Mouse (Mus musculus) left cerebral cortex, postnatal 4 days (tissue): ENCODE results near the gene Tac2. TPM values are rescaled to one million over a fixed set of nuclear protein-coding genes. Genes with fewer than 3 reads are reported as not detected.

ENCODE experiments used
- DNase-seq: peaks from one replicate; pipeline ENCODE4 v3.0.0-alpha.2; 2022
- intact Hi-C: fragments of 180-260 bp; cut with DNase I; formaldehyde crosslinking; loops from one replicate; pipeline ENCODE4 v1.15.1; 2025
- total RNA-seq, 2 experiments: library from RNA; stranded (reverse); gene quantifications; 2 replicates each; pipeline ENCODE4 v1.2.3; 2021

The Tac2 gene
- total RNA-seq, 2 experiments from 2014 or later, result 2.8 to 4.3 TPM

DNA sequence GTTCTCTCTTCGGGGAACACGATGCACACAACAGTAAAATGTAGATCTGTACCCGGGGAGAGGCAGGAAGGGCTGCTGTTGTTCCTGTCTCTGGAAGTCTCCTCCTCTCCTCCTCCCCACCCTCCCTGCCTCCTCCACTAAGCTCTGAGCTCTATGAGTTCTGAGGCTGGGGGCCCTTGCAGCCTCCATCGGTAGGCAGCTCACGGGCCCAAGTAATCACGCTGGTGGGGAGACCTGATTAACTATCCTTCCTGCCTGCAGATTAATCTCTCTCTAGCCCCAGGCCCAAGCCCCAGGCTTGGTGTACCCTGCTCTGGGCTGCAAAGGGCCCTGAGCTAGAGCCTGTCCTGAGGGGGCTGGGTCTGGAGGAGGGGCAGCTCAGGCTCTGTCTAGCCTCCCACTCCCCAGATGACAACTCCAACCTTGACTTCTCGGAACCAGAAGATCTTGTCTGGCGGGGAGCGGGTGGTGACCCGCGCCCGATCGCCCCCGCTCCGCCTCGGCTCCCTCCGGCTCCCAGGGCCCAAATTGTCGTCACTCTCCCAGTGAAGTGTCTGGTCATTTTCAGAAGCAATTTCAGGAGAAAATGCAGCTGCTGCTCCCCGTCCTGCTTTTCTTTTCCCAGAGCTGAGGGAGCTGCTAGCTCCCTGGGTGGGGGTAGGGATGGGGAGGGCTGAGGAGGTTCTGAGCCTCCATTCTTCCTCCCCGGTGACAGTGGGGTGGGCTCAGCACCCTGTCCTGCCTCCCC is 2.4 kb upstream of the Tac2 start:
- intact Hi-C loops, result no loop called here
- no peak for DNase-seq

DNA sequence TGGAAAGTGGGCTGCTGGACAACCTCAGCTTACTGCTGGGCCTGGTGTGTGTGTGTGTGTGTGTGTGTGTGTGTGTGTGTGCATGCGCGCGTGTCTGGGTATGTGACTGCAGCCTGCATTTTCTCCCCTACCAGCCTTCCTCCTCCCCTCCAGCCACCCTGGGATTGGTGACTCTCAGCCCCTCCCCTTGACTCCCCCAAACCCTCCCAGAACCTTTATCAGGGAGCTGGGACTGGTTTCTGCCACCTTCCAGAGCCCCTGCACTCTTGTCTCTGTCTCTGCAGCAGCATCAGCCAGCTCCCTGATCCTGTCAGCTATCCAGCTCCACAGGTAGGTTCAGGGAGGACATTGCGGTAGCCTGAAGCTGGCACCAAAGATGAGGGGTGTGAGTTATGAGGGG is 858 bp downstream of the Tac2 start:
- intact Hi-C loops, result no loop called here
- no peak for DNase-seq

DNA sequence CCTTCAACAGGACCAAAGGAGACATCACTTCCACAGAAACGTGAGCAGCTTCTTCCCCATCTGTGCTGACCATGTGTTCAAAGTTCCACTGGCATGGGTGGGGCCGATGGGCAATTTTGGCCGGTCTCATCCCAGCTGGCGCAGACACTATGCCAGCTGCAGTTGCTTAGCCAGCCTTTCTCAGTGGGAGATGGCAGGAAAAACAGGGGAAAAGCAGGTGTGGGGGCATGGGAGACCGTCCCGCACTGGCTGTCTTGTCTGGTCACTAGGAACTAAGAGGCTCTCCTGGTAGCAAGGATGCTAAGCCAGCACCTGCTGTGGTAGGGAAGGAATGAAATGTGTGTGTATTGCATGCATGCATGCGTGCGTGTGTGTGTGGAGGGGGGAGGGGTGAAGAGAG is 4.2 kb downstream of the Tac2 start:
- peak; percentile 79 for DNase-seq
- intact Hi-C loops, result no loop called here

DNA sequence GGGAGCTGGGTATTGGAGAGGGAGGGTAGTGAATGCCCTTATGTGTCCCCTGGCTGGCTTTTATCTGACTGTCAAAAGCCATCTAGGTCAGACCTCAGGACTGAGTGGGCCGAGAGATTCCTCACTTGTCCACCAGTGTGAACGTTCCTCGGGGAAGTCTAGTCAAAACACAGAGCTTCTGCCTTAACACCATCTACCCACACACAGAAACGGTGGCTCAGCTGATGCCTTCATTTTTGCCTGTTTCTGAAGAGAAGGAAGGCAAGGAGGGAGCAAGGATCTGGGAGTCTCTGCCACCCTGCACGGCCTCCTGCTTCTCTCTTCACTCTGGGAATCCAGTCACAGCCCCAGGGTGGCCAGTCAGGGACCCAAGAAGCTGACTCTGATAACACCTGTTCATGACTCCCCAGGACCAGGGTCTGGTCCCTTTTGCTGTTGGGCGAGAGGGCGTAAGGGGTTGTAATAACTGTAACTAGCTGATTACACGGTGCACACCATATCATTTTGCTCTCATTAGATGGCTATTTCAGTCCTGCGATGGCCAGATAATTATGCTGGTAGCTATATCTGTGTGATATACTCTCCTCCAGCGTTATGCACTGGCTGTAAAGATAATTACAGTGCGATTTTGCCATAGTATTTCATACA is 6.1 kb downstream of the Tac2 start:
- intact Hi-C loops, result no loop called here

DNA sequence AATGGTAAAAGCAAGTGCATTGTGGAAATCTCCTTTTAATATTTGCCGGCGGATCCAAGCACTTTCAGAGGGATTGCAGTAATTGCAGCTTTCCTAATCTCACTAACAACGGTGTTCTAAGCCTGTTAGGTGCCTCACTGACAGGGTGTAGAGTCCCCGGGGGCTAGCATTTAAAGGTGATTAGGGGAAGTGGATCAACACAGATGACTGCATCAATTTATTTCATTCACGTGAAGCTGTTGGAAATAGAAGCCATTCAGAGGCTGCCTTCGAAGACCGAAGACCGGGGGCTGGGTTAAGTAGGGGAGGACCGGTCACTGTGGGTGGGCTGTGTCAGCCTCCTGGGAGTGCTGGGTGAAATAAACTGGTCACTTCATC is 6.6 kb downstream of the Tac2 start:
- DNase-seq, result no peak
- intact Hi-C loops, result no loop called here

More for the DNA sequence above, 6.1 kb downstream of the Tac2 start:
- DNase-seq, result no peak

DNA sequence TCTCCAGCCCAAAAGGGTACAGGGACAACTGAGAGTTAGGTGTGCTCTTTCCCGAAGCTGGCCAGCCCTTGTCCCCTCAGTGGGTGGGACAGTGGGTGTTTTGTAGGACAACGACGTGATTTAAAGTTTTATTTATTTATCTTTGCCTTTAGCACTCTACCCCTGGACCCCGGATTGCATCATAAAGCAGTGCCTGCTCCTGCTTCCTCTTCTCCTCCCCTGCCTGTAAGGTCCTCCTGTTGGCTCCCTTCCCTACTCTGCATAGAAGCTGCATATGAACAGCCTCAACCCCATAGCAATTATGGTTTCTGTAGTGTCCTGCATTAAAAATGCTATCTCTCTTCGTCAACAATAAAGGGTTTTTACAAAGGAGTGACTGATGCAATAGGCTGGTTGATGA is 7.1 kb downstream of the Tac2 start:
- intact Hi-C loops, result no loop called here
- no peak for DNase-seq

DNA sequence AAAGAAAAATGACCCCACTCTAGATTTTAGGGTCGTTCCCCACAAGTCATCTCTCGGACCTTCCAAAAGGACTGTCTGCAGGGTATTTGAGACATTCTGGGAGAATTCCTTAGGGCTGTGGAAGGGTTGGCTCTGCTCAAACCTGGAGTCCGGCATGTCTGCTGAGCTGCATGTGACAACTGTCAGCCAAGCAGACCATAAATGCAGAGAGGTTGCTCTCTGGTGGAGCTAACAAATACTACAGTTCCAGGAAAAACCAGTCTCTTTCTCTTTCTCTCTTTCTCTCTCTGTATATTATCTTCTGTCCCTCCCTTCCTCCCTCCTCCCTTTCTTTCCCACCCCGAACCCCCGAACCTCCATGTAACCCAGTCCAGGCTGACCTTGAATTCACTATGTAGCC is 10.2 kb downstream of the Tac2 start:
- DNase-seq, result peak; percentile 31

DNA sequence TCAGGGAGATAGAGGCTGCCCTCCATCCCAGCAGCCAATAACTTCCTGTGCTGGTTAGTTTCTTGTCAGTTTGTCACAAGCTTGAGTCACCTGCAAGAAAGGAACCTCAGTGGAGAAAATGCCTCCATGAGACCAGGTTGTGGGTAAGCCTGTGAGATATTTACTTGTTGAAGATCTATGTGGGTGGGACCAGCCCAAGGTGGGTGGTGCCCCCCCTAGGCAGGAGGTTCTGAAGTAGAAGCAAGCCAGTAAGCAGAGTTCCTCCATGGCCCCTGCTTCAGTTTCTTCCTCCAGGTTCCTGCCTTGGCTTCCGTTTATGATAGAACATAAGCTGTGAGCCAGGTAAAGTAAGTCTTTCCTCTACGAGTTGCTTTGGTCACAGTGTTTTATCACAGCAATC is 12.0 kb downstream of the Tac2 start:
- intact Hi-C loops, result loop anchor here (5.0 kb wide), 3 partner anchors 44 to 201 kb away; no protein-coding TSS in a partner anchor
- DNase-seq, result no peak

More for the DNA sequence above, 10.2 kb downstream of the Tac2 start:
- intact Hi-C loops, result no loop called here

DNA sequence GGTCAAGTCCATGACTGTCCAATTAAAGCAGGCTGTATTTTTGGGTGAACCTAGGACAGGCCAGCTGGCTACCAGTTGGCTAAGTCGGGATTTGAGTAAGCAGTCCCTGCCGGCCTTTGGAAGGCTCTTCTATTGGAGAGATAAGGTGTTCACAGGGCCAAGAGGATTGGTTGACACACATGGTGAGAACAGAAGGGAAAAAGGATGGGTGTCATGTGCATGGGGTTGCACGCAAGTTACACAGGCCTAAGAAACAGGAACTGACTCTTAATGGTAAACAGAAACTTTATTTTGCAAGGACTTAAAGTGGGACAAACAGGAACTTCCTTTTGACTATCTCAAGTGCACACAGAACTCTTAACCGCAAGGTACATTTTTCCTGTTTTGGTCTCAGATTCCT is 12.6 kb downstream of the Tac2 start:
- intact Hi-C loops, result loop anchor here (5.0 kb wide), 3 partner anchors 45 to 200 kb away; no protein-coding TSS in a partner anchor
- DNase-seq, result no peak

DNA sequence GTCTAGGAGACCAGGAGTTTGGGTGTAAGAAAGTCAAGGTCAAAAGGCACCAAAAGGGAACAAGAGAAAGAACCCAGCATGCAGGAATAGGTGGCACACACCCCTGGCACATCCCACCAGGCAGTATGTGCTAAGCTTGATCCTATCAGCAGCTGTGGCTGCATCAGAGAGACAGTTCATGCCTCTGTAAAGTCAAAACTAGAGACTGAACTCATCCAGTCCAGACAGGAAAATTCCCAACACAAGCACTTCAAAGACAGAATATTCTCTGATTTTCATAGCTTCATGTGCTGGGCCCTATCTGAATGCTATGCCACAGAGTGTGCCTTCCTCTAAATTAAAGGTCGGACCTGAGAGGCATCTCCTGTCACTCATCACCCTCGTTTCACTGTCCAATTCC is 13.3 kb downstream of the Tac2 start:
- DNase-seq, result no peak
- intact Hi-C loops, result loop anchor here (5.0 kb wide), 3 partner anchors 45 to 200 kb away; no protein-coding TSS in a partner anchor

DNA sequence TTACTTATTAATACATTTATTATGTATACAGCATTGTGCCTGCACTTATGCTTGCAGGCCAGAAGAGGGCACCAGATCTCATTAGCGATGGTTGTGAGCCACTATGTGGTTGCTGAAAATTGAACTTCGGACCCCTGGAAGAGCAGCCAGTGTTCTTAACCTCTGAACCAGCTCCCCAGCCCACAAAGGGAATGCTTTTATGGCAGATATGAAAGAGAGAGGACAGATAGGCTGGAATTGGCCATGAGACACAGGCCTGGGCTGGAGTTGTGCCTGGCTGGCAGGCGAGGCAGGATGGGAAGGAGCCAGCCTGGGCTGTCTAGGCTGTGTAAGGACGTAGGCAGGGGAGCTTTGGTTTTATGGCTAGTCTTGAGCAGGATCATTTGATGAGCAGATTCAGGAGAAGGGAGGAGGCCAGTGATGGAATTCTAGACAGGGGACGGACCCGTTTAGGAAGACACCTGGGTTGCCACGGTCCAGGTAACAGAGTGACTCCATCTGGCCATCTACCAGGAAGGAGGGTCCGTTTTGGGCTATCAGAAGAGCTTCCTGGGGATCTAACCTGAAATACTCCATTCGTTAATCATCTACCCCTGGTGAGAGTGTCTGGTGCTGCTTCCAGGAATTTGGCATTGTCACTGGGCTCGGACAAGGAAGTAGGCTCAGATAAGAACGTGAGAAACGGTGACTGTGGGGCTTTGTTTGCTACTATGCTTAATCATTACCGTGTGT is 14.0 kb downstream of the Tac2 start:
- intact Hi-C loops, result loop anchor here (5.0 kb wide), 3 partner anchors 46 to 199 kb away; no protein-coding TSS in a partner anchor
- DNase-seq, result peak; percentile 25

DNA sequence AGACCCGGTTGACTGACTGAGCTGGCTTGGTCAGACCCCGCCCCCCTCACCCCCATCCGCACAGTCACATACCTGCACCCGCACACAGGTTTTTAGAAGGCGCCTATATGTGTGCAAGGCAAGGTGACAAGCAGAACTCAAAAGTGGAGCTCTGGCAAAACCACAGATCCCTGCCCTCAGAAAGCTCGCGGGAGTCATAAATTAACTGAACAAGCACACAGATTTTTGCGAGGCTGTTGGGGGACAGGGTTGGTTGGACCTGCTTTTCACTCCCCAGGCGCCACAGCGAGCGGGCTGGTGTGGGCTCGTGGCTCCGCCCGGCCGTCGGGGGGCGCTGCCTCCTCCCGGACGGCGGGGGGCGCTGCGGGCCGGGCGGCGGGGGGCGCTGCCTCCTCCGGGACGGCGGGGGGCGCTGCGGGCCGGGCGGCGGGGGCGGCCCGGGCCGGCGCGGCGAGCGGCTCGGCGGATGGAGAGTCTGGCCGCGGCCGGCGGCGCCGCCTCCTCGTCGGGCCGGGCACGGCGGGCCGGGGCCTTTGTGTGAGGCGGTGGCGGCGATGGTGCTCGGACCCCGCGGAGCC is 14.9 kb downstream of the Tac2 start, which contains the start of gene Zbtb39:
Gene Zbtb39, plus strand, starts transcription at position 456 of the 578 bp plus-strand sequence.
- intact Hi-C loops, result loop anchor here (5.0 kb wide), 3 partner anchors 47 to 198 kb away; no protein-coding TSS in a partner anchor
- DNase-seq, result peak; percentile 76

DNA sequence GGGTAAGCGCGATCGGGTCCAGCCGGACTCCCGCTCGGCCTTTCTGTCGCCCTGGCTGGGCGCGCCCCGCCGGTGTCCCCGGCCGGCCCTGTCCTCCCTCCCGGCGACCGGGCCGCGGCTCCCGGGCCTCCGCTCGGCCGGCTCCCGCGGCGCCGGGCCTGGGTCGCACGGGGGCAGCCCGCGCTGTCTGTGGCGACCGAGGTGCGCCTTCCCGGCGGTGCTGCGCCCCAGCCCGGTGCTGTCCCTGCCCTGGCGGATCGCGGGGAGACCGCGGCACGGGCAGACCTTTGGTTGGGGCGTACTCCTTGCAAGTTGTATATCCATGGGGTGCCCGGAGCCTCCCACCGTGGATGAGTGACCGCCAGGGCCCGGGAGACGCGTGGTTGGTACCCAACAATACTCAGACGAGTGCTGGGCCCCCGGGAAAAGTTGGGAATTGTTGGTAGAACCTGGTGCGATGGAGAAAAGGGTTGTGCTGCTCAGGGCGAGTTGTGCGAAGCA is 15.4 kb downstream of the Tac2 start:
- intact Hi-C loops, result loop anchor here (5.0 kb wide), 3 partner anchors 47 to 198 kb away; no protein-coding TSS in a partner anchor
- peak; percentile 44 for DNase-seq

DNA sequence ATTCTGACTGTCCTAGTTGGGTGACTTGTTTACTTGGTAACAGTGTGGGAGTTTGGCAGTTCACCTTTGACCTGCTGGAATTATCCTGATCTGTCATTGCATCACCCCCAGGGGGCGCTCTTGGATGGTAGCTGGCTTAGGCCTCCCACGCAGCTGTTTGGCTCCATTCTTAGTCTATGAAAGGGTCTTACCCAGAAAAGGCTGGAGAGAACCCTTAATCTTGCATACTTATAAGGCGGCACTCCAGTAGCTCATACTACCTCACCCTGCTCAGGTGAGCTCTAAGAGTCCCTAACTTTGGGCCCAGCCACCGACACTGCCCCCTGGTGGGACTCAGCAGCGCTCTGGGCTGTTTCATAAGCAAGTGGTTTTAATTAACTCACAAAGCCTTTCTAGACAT is 20.4 kb downstream of the Tac2 start:
- DNase-seq, result peak; percentile 50

DNA sequence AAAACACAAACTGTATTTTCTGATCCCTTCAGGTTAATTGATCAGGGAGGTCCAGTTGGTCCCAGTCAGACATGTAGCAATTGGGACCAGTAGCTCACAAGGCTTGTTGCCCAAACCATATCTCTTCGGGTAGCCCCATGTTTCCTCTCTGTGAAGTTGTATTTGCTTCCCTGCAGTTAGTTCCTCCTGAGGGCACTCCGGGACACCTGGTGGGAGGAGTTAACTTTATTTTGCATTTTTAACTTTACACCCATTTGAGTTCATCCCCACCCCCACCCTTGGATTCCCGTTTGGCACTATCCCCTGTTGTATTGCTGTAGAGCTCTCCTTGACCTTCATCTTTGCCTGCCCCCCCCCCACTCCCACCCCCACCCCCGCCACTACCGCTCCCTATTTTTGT is 21.6 kb downstream of the Tac2 start:
- intact Hi-C loops, result no loop called here
- no peak for DNase-seq

More for the DNA sequence above, 20.4 kb downstream of the Tac2 start:
- intact Hi-C loops, result no loop called here

DNA sequence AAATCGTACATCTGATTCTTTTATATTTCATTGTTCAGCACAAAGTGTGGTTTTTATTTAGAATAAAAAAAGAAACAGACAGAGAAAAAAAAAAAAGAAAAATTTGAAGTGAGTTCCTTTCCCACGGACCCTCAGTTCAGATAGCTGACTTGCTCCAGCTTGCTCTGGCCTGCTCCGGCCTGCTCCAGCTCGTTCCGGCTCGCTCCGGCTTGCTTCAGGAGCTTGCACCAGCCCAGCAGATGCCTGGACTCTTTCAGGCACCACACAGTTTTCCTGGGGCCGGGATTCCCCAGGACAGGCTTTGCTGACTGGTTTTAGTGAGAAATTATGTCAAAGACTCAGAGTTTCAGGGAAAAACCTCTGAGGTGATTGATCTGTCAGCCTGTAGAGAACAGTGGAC is 23.0 kb downstream of the Tac2 start:
- no peak for DNase-seq
- intact Hi-C loops, result no loop called here

DNA sequence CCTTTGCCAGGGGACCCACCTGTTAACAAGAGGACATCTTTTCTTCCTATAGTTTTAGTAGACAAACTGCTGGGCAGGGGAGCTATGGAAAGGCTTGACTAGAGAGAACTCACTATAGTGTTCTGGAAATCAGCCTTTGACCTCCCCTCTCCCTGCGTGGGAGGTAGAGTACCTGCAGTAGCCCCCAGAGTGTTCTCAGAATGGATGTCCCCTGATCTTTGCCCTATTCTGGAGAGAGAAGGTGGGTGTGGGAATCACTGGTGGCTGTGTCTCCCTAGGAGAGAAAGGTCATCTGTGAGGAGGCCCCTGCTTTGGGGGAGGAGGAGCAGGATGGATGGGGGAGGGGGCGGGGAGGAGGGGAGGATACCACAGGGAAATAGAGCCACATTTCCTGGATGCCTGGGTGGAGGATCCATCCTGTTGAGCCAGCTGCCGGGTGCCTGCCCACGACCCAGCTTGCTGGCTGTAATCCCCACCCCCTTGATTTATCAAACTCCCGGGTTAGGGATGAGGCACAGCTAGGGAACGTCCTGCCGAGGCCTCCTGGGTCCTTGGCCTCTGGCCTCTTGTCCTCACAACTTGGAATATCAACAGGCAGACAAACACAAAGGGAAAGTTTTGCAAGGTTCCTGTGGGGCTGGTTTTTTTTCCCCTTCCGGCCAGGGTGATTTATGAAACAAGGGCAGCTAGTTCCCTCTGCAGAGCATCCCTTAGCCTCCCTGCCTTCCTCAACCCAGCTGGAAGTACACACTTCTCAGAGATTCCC is 24.8 kb downstream of the Tac2 start:
- no peak for DNase-seq
- intact Hi-C loops, result no loop called here

DNA sequence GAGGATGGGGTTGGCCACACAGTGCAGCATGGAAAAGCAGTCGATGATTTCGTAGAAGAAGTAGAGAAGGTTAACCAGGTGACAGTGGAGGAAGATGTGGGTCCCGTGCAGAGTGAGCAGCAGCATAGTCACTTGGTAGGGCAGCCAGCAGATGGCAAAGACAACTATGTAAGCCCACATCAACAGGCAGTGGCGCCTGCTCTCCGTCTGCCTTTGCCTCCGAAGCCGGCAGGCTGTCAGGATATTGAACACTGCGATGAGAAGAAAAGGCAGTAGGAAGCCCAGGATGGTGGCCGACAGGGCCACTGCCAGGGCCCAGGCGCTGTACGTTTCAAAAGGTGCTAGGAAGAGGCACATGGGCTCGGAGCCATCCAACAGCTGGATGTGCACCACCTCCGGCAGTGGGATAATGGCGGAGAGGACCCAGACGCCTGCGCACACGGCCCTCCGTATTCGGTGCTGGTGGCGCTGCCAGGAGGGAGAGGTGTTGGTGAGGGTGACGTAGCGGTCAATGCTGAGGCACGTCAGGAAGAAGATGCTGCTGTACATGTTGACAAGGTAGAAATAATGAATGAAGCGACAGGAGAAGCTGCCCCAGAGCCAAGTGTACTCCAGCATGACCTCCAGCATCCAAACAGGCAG is 26.0 kb downstream of the Tac2 start:
- intact Hi-C loops, result no loop called here
- DNase-seq, result no peak

DNA sequence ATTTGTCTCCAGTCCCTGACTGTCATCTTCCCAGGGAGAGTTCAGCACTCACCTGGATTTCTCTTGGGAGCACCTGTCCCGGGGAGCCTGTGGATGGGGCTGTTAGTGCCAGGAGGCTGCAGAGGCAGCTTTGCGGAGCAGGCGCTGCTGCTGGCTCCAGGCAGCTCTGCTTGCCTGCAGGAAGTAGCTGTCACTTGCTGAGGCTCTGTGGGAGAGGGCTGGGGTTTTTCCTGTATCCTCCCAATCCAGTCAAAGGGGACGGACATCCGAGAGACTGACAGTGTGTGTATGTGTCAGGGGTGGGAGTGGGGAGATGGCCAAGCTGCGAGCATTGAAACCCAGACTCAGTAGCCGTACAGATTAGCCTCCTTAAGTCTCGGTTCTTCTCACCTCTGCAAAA is 27.3 kb downstream of the Tac2 start, which contains the start of gene Gpr182:
Gene Gpr182, minus strand, starts transcription at position 185 of the 400 bp plus-strand sequence.
- intact Hi-C loops, result no loop called here

More for the DNA sequence above, 27.3 kb downstream of the Tac2 start, which contains the start of gene Gpr182:
- no peak for DNase-seq
